Mouse (Mus musculus) frontal cortex, postnatal 25 days (tissue): ENCODE measurements around the gene Rin2.

Experiments used
- DNase-seq, 2 experiments: peaks; one replicate each; pipeline ENCODE4 v3.0.0; 2022; ENCODE audit warnings: low spot score in 2 of 2

Gene Rin2

DNA sequence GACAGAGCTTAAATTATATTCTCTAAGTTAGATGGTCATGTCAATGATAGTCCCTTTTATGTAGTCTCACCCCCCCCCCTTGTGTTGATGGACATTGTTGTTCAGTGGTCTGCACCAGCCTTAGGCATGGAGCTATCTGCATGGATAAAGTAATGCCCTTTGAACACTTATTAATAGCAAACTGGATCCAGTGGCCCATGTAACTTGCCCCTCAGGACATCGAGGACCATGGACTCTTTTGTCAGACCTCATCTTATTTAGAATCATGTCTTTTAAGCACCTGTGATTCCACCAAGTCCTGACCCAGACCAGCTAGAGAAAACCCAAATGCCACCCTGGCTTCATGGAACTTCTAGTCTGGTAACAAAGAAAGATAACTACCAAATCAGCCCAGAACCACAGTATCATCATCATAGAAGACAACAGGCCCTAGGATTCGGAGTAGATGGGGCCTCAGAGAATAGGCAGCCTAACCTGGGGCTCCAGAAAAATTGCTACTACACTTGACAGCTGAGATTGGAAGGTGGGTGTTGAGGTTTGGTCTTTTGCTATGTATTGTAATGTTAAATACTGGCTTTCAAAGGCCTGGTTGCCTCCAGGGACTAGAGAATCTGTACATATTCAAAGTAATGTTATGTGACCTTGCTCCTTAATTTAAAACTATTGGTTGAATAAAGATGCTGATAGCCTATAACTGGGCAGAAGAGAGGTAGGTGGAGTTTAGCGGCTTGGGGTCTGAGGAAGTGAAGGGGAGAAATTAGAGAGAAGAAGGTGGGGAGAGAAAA lies 113.7 kb downstream of the Rin2 start:
- no peak for DNase-seq

DNA sequence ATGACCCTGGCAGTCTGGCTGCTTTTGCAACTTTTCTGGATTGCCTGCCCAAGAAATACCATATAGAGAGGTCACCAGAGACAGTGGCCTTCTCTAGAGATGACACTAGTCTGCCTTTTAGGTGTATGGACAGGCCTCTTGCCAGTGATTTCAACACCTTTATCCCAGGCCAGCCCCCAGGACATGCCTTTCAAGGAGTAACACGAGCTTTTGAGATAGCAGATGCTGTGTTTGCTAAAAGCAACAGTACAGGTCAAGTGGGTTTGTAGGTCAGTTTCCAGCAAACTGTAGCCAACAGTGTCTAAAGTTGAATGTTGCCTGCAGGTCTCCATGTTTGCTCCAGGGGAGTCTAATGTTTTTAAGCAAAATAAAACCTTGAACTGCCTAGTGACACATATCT lies 118.7 kb downstream of the Rin2 start:
- no peak for DNase-seq

DNA sequence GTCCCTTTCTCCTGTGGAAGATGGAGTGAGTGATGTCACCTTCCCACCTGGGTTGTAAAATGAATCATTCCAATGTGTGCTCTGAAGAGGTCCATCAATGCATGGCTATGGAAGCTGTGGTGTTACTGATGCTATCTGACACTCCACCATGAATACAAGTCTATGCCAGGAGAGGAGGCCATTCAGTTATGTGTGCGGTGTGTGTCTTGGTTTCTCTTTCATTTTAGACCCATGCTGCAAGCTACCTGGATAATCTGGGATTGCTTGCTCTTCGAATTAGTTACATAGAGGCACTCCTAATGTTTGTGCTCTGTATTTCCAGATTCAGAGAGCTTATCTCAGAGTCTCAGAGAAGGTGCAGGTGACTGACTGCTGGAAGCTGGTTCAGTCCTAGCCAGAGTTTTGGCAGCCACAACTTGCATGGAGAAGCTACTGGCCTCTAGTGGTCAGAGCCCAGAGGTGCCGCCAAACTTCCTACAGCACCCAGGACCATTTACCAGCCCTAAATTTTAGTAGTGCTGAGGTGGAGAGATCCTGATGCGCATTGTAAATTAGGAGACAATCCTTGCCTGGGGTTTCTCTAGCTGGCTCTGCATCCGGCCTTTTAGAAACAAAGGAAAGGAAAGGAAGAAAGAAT lies 119.4 kb downstream of the Rin2 start:
- peak; percentile 34 to 52 for DNase-seq

DNA sequence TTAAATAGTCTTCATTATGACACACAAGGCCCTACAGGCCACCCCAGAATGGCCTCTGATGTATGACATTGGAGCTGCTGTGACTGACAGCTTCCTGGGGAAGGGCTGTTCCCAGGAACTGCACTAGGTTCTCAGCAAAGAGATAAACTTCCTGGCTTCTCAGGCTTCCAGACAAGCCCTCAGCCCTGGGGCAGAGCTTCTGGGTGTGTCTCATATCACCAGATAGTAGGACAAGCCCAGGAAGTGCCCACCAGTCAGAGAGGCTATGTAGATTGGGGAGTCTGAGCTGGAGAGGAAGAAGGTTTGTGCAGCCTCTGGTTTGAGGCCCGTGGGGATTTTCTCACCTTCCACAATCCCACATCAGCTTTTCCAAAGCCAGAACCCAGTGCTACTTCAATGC lies 122.8 kb downstream of the Rin2 start:
- no peak for DNase-seq

DNA sequence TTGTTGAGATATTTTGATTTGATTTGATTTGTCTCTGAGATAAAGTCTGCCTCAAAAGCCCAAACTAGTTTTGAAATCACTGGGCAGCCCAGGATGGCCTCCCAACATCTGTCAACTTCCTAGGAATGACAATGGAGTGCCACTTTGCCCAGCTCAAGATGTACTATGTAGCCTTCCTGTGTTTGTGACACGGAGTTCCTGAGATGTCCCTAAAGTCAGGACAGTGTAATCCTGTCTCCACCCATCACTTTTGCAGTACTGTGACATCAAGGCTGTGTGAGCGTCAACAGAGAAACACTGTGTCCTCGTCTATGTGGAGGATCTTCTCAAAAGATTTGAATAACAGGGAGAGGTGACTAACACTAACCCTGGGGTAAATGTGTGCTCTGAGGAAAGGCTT lies 123.9 kb downstream of the Rin2 start:
- DNase-seq: no peak

DNA sequence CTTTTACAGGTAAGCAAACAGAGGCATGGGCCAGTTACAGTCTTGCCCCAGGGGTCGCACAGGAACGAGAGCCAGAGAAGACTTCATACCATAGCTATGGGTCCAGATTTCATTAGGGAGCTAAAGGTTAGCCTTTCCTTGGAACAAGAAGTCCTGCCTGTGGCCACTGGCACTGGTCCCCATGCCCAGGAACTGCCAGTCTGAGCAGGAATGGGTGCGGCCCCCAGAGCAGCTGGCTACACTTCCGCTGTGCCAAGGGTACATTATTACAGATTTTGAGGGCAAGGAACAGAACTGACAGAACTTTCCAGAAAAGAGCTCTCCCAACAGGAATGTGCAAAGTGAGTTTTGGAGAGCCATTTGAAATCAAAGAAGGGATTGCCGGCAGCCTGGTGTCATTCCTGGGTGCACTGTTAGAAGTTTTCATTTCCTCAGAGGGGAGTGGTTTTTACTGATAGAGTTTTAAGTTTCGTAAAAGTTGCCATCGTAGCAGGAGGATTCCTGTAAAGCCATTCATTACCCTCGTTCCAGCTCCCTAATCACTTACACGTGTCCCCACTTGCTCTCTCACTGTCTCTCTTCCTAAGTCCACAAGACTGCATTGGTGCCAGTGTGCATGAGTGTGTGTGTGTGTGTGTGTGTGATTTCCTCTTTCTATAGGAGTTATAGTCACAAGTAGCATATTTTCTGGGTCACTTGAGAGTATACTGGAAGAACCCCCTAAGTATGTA lies 126.5 kb downstream of the Rin2 start:
- DNase-seq: no peak

DNA sequence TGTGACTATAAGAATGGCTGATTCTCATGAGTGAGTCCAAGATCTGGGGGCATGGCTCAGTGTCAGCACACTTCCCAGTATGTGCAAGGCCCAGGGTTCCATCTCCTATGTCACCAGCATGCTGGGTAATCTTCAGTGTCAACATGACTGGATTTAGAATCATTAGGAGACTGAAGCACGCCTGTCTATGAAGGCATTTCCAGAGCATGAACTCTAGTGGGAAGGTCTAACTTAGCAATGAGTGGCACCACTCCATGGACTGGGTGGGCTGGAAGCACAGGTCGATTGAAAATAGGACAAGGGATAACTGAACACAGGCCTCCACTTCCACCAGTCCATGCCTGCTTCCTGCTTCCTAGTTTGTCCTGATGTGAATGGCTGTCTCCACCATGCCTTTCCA lies 127.6 kb downstream of the Rin2 start:
- no peak for DNase-seq

DNA sequence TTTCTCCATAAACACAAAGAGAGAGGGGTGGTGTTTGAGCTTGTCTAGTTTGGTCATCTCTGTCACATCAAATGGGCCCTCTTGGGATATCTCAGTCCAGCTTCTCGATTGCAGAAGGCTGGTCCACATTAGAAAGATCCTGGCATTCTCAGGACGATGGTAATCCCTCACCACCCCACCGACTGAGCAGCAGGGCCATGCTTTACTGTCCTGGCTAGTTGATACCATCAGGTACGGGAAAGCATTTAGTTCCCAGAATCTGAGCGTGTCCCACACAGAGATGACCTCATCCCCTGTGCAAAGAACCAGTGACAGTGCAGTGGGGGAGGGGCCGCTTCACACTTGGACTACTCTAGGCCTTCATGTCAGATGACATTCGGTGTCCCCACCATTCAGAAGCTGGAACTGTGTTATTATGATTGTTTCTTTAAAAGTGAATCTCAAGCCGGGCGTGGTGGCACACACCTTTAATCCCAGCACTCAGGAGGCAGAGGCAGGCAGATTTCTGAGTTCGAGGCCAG lies 128.9 kb downstream of the Rin2 start:
- DNase-seq: no peak

DNA sequence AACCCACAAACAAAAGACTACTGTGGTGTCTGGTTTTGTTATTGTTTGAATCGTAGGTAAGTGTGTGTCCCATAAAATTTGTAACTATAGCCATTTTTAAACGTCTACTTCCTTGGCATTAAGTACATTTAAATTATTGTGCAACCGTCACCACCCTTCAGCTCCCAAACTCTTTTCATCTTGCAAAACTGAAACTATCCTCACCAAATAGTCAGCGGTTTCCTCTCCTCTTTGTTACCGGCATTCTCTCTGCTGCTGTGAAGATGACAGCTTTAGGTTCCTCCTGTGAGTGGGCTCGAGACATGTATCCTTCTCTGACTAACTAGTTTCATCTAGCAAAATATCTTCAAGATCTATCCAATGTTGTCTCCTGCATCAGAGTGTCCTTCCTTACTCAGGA lies 129.5 kb downstream of the Rin2 start:
- DNase-seq: no peak

DNA sequence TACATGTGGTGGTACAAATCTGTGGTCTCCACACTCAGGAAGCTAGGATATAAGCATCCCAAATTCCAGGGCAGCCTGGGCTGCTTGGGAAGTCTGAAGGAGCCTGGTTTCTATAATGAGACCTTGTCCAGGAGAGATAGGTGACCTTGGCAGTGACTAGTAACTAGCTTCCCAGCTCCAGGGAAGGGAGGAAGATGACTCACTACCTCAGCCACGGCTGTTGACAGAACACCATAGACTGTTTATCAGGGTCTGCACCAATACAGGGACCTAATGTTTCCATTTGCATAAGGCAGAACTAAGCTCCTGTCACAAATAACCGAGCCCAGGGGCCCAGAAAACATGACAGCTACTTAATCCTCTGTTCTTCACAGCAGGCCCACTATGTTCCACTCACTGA lies 132.3 kb downstream of the Rin2 start:
- no peak for DNase-seq

DNA sequence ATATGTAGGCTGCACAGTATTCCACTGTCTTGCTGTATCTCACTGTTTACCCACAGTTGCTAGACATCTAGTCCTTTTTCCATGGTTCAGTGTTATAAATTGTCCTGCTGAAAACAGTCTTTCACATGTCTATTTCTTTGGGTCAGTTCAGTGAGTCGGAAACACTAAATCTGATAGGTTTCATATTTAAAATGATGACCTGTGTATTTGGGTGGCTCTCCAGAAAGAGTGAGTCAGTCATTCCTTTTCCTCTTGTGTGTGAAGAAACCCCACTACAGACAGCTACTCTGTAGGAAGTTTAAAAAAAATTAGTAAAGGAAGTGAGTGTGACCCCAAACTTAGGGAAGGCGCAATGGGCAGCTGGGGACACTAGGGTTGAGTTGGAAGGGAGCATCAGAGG lies 133.2 kb downstream of the Rin2 start:
- no peak for DNase-seq

DNA sequence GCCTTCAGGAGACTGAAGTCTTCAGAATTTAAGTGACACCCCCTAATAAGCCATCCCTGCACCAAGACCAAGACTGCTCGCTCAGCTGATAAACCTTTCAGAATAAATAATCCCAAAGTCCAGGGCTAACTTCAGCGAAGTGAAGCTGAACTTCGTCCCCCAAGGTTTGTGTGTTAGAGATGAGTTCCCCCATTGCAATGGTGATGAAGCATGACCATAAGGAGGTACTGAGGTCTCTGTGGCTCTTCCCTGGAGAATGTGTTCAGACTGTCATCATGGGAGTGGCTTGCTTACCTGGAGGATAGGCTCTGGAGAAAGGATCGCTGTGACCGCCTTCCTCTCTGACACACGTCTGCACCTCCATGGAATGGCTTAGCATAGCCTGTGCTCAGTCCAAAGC lies 133.7 kb downstream of the Rin2 start:
- DNase-seq: no peak

DNA sequence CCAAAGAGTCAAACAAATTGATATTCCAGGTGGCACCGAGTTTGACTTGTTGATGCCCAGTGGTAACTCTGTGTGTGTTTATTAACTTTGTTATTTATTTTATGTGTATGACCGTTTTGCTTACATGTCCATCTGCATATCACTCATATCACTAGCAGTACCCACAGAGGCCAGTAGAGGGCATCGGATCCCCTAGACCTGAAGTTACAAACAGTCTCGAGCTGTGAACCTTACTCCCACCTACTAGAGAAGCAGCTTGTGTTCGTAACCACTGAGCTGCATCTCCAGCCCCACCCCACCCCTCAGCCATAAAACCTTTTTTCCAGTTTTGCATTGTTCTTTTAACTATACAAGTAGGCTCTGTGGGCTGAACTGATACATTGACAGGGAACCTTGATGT lies 135.7 kb downstream of the Rin2 start:
- DNase-seq: no peak

DNA sequence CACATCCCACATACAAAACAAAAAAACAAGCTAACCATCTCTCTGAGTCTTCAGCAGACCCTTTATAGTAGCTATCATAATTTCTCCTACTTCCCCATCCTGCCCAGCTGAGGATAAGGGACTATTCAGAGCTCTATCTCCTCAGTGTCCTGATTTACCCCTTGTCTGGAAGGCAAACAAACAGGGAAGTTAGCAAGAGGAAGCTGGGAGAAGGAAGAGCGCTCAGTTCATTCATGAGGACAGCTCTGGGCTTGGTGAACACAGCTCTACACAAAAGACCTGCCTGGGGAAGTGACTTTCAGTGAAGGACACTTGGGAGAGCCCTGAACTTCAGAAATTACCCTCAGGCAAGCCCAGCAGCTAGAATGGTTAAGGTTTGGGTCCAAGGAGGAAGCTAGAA lies 137.8 kb downstream of the Rin2 start:
- DNase-seq: no peak

DNA sequence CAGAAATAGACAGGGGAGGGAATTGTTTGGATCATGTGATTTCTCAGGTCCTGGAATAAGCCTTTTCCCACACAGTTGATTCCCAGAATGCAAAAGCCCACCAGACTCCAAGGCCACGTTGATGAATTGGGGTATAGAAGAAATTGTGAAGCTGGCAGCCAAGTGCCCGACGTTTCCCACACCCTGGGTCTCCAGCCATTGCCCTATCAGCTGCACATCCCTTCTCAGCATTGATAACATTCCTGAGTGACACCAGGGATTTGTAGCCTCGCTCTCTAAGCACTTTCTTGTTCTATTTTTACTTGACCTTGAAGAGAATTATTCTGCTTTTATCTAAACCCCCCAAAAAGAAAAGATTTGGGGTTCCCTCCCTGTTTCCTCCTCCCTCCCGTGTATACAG lies 142.2 kb downstream of the Rin2 start:
- no peak for DNase-seq

DNA sequence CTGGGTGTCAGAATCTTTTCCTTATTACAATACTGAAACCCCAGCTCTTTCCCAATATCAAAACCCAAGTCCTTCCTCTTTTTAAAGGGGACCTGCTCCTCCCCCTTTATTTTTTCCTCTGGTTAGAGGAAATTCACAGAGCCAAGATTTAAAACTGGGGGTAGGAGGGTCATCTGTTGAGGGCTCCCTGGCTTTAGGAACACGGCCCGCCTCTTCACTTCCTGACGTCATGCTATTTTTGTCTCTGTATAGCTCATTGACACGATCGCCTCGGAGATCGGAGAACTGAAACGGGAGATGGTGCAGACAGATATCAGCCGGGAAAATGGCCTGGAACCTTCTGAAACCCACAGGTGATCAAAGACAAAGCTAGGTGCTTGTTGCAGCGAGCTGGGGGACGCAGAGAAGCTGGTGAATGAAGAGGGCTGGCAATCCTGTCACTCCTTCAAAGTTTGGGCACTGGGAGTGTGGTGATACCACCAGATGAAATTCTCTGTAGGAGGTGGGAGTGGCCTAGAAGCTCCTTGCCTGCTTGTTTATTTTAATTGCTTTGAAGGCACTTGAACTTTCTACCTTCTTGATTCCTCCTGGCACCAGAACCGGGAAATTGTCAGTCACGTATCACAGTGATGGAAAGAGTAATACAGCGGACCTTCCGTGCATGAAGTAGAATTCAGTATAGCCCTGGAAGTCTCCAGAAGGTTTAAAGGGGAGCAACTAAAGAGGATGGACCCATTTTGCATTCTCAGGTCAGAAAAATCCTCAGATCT lies 147.2 kb downstream of the Rin2 start:
- no peak for DNase-seq

DNA sequence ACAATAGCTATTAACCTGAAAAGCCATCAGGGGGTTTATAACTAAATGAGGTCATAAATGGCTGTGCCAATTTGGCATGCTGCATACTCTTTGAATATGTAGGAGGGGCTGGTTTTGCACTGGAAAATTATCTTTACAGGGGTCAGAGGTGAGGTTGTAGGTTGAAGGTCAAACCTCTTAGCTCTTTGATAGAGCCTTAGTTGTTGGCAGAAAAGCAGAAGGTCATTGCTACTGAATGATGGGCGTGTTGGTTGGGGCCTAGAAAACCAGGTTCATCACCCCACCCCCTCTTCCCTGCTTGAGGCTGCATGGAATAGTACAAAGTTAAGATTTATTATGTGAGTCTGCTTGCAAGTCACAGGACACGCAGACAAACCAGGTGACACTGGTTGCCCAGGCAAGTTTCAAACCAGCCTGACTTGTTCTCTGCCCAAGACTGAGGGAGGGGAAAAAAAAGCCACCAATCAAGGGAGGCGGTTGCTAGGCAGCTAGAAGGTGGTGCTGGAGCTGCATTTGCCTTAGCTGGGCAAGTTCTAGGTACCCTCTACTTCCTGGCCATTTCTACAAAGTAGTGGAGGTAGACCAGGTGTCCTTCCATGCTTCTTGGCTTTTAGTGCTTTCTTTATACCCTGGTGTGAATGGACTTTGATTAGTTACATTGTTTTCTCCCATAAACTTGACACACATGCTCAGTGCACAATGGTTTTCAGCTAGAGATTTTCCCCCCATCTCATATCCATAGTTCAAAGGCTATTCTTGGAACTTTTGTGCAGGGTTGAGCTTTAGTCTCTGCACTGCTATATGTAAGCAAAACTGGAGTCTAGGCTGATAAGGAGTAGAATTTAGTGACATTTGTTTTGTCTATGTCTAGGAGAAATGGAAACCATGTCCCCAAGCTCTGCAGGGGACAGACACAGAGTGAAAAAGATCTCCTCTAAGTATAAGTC lies 148.0 kb downstream of the Rin2 start:
- no peak for DNase-seq

DNA sequence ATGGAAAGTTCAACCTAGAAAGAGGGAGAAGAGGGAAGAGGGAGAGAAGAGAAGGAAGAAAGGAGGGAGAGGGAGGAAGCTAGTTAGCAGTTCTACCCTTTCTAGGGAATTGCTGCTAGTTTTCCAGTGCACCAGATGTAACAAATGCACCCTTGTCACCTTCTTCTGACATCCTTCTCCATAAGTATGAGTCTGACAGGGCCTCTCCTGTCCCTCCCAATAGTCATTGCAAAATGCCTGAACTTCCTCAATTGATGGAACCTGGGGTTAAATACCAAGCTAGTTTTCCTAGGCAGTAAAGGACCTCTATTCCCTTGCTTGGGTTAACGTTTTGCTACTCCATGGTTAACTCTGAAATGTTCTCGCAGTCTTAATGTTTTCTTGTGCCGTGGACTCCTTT lies 149.7 kb downstream of the Rin2 start:
- DNase-seq: no peak

DNA sequence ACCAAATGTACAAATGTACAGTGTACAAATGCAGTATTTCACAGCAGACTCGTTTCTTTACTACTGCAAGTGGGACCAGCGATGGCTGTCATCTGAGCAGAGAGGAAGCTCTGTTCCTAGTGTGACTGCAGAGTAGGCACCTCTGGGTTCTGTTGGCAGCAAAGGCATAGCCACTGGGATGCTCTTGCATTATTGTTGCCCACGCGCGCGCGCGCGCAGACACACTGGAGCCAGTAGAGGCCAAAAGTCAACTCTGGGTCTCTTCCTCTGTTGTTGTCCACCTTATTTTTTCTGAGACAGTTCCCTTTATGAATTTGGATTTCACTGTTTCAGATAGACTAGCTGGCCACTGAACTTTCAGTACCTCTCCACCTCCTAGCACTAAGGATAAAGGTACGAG lies 150.2 kb downstream of the Rin2 start:
- no peak for DNase-seq

DNA sequence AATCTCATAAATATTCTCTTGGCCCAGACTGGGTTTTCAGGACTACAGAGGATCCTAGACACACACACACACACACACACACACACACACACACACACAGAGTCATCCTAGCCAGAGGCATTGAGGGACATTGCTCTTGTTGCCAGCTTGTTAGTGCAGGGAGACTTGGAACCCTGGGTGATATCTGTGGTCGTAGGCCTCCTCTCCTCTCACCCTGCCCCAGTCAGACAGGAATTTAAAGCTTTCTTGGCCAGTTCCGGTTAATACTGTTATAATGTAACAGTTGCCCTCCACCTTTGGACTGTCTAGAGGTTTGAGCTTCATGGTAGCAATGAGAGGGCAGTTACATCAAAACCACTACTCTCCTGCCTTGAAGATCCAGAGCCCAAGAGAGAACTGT lies 152.9 kb downstream of the Rin2 start:
- no peak for DNase-seq

DNA sequence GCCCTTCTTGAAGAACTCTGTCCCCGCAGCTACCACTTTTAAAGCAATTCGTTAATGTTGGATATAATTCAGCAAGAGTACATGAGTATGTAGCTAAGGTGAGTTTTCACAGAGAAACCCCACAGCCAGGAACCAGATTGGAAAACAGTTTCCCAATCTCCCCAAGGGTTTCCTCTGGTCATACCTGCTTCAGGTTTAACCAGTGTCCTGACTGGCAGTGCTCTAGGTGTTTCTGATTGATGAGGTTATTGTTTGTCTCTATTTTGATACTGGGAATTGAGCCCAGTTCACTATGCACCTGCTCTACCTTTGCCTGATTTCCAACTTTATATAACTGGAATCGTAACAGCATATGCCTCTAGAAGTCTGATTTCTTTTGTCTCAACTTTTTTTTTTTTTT lies 153.6 kb downstream of the Rin2 start:
- no peak for DNase-seq
